Mouse (Mus musculus): ENCODE data around the gene Cdc34.

Gene Cdc34

DNA sequence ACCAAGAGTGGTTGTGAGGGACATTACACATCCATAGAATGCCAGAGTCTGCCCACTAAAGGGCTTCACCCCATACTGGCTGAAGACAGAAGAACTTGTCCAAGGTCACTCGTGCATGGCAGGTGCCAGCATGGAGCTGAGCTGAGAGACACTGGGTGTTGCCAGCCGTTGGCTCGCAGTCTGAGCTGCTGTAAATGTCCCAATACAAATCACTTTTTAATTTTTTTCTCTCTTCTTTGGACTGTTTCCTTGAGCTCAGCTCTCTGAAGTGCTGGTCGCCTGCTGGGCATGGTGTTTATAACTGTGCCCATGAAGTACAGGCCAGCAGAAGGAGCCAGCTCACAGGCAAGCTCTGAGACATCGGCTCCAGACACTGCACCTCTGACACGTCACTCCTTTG is 41.1 kb downstream of the Cdc34 start:
- no peak for DNase-seq

DNA sequence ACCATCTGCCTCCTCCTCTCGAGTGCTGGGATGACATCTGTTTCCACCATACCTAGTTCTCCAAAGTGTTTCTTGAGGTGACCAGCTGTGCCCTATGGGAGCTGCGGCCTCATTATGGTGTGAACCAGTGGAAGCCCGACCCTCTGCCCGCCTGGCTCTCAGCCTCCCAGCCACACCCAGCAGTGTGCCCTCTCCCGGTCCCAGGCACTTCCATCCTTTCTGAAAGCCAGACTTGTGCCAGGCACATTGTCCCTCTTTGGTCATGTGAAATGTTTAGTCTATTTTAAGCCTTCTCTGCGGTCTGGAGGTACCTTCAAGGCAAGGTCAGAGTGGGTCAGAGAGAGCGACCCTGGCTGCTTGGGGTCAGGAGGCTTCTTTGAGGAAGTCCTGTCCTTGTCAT is 41.7 kb downstream of the Cdc34 start:
- no peak for DNase-seq

DNA sequence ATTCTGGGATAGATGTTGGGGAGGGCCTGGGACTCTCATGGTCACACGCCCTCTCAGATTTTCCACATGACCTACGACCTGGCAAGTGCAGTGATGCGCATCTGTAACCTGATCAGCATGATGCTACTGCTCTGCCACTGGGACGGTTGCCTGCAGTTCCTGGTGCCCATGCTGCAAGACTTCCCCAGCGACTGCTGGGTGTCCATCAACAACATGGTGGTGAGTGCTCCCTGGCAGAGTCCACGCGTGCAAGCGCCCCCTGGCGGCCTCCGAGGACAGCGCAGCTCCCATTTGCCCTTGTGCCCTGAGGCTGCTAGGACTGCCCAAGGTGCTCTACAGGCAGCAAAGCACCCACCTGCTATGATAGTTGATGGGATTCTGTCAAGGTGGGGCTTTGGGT is 44.1 kb downstream of the Cdc34 start:
- DNase-seq: peak; percentile 55

DNA sequence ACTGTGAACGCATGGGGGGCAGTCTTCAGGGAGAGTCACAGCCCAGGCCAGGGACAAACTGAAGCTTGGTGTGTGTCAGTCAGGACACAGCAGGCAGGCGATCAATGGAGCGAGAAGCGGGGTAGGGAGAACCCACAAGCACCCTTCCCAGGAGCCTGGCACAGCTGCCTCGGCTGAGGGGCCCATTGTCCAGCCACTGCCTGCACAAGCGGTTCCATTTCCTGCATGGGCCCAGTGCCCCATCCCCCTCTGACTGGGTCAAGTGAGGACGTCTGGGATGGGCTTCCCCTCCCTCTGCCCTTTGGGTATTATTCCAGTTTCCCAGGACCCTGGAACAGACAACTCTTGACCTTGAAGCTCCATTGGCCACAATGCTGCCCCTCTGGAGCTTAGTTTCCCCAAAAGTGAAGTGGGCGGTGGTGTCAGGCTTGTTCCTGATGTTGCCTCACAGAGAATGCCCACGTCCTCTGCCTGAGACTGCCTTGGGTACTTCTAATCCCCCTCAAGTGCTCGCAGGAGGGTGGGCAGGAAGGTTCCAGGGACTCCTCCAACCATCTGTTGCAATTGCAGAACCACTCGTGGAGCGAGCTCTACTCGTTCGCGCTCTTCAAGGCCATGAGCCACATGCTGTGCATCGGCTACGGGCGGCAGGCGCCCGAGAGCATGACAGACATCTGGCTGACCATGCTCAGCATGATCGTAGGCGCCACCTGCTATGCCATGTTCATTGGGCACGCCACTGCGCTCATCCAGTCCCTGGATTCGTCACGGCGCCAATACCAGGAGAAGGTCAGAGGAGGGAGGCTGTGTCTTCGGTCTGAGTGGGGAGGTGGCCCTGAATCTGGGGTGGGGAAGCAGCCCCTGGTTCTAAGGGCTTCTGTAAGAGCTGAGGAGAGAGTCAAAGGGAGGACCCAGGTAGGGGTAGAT is 46.6 kb downstream of the Cdc34 start:
- DNase-seq: no peak

DNA sequence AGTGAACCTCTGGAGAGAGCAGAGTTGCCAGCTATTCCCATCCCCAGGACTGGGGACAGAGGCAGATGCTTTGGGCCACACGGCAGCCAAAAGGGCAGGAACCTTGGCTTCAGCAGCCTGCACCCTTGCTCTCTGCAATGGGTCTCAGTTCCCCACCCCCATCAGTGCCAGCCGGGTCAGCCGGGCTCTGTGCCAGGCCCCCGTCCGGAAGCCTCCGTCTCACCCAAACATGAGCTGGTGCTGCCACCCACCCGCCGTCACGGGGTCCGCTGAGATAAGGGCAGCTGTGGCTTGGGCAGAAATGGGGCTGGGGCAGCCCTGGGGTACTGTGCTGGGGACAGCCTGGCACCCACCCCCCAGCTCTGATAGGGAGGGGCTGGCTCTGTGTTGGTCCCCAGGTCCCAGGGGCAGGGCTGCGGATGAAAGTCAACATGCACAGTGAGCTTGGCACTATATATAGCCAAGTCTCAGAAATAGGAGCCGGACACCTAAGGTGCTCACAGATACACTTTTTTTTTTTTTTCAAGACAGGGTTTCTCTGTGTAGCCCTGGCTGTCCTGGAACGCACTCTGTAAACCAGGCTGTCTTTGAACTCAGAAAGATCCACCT is 47.5 kb downstream of the Cdc34 start:
- no peak for DNase-seq

DNA sequence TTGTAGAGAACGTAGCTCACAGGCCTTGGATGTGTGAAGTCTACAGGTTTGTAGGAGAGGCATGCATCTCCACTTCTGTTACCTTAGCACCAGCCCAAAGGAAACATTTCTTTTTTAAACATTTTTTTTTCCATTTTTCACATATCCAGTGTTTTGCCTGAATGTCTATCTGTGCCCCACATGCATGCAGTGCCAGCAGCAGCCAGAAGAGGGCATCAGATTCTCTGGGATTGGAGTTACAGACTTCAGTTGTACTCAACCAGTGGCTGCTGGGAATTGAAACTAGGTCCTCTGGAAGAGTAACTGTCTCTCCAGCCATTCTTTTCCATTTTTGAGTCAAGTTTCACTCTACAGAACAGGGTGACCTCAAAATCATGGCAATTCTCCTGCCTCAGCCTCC is 50.5 kb downstream of the Cdc34 start:
- DNase-seq: no peak

DNA sequence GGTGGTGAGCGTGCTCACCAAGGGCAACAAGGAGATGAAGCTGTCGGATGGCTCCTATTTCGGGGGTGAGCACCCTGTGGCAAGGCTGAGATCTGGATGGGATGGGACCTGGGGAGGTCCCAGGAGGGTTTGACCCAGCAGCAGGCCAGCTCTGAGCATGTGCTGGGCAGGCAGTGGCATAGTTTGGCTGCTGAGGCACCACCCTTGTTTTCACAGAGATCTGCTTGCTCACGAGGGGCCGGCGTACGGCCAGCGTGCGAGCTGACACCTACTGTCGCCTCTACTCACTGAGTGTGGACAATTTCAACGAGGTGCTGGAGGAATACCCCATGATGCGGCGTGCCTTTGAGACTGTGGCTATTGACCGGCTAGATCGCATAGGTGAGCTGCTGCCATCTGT is 51.9 kb downstream of the Cdc34 start:
- DNase-seq: no peak

DNA sequence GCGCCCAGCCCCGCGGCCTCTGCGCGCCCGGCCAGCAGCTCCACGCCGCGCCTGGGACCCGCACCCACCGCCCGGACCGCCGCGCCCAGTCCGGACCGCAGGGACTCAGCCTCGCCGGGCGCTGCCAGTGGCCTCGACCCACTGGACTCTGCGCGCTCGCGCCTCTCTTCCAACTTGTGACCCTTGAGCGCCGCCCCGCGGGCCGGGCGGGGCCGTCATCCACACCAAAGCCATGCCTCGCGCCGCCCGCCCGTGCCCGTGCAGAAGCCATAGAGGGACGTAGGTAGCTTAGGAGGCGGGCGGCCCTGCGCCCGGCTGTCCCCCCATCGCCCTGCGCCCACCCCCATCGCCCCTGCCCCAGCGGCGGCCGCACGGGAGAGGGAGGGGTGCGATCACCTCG is 53.4 kb downstream of the Cdc34 start:
- no peak for DNase-seq

DNA sequence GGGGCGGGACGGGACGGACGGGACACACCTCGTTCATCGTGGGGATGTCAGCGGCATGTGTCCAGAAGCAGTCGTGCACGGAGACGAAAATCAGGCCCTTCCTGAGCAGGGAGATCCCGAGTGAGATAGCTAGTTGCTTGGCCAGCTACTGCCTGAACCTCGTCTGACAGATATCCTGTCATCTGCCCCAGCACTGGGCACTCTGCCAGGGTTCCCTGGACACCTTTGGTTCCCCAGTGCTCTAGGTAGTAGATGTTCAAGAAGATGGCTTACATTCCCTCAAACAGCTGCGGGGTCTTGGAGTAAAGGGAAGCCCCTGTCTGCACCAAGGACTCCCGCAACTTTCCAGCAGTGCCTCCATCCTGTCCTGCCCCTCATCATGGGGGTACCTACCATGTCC is 54.7 kb downstream of the Cdc34 start:
- no peak for DNase-seq
